Mouse (Mus musculus) kidney, postnatal 36 days (tissue): ENCODE data around the gene Slc22a12.
A peak's percentile ranks its signal among the peaks of the same experiment; 100 is the strongest.

Experiments used
- DNase-seq, 2 experiments: peaks; one replicate each; pipeline ENCODE4 v3.0.0; 2021 to 2022; ENCODE audit warnings: mixed read lengths in 2 of 2

The Slc22a12 gene

DNA sequence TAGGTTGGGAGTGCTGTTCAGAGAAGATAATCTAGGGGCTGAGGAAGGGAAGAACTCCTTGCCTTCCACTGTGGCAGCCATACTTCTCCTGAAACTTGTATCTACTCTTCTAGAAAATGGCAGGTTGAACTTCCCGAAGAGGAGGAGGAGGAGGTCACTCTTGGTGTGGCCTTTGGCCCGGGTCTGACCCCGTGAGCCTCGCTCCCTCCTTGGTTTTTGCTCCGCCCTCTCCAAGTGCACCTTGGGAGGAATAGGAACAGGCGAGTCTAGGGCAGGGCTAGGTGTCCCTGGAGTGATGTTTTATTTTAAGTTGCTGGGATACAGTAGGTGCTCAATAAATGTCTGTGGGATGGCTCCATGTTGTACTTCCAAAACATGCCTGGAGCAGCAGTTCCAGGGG, 27.9 kb downstream of the Slc22a12 start:
- DNase-seq = no peak

DNA sequence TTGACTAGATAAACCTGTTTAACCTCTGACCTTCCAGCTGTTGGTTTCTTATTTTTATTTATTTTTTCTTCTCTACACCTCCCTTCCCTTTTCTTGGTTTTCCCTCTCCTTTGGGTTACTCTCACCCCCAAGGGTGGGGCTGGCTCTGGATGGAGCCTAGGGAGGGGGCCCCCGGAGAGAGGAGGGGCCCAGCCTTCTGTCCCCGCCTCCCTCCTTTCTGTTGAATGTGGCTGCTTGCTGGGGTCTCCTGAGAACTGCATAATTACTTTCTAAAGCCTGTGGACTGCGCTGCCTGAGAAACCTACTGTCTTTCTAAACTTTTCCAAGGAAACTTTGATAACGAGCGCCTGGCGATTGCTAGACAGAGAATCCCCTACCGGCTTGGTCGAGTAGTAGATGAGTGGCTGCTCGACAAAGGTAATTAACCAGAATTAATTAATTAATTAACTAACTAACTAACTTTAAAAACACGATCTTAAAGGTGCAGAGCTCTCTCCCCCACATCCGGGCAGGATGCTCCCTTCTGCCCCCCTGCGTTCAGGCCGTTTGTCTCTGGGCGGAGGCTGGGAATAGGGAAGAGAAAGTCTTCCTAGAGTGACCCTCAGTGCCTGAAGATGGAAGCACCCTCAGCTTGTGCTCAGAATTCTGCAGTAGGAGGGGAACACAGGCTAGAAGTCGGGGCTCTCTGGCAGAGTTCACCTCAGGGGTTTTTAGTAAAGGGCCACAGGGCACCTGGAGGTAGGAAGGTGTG, 29.3 kb downstream of the Slc22a12 start:
- no peak for DNase-seq

DNA sequence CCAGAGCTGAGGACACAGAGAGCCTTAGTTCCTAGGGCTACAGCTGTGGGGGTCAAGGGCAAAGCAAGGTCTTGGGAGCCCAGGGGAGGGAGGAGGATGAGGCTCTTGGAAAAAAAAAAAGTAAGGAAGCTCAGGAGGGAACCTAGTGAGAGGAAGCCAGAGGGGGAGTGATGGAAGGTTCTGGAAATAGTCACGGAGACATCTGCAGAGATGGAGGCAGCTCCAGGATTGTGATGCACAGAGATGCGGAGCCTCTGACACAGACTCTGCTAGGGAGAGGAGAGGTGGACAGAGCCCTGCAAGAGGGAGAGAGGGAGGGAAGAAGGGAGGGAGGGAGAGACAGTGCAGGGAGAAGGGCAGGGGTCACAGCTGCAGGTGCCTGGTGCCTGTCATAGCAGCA, 32.3 kb downstream of the Slc22a12 start:
- no peak for DNase-seq

DNA sequence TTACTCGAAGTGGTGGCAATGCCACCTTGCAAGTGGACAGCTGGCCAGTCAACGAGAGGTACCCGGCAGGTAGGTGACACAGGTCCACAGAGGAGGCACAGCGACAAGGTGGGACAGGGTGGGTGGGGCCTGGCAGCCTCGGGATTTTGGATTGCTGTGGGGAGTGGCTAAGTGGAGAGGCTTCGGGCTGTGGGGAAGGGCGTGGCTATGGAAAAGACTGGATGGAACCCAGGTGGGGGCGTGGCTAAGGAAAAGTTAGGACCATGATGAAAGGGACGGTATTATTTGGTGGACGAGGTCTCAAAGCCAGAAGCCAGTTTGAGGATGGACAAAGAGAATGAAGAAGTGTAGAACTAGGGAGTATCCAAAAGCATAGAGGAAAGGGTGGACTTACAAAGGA, 33.0 kb downstream of the Slc22a12 start:
- DNase-seq = no peak

DNA sequence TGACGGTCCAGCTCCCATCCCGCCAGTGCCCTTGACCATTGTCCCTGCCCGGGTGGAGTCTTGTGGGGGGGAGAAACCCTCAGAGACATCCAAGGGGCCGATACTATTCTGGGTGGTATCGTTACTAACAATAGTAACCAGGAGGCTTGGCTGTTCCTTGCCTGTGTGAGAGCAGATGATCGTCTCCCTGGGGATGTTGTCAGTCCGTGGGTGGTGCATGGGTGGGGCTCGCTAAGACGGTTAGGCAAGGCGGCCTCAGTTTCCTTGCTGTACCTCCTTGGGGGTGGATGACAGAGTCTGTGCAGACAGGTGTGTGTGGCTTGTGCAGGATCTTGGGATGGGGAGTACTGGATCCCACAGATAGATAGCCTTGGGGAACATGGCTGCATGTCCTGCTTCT, 35.4 kb downstream of the Slc22a12 start:
- DNase-seq = no peak

DNA sequence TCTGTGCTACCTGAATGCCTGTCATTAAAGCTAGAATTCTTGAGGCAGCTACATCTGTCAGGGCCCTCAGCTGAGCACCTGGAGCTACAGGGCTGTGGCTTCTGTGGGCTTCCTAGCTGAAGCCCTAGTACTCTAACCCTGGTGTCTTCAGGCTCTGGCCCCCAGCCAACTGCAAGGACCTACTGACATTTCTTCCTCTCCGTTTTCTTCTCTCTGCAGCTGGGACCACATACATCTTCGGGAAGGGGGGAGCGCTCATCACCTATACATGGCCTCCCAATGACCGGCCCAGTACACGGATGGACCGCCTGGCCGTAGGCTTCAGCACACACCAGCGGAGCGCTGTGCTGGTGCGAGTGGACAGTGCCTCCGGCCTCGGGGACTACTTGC, 38.2 kb downstream of the Slc22a12 start:
- DNase-seq = no peak

DNA sequence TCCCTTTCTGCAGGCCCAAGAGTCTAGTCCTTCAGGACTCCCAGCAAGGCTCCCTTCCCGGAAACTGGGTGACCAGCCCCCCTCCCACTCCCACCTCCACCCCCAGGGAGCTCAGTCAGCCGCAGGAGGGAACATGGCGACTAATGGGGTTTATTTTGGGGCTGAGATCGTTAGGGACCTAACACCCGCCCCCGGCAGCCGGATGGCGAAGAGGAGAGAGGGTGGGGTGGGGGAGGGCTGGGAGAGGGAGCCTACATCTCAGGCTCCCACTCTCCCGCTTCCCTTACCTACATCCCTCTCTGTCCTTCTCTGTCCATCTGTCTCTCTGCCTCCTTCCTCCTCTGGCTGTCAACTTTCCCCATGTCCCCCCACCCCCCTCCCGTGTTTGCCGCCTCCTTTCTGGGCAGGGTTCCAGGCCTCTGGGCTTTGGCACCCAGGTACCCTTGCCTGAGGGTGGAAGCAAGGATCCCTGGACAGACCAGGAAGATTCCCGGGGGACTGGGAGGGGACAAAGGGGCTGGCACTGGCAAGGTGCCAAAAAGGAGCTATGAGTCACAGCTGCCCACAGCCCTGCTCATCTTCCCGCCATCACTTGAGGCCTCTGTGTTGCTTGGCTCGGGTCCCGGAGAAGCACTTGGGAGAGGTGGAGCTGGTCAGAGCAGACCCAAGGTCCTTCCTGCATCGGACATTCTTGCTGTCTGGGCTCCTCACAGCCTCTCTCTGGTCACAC, 38.7 kb downstream of the Slc22a12 start:
- DNase-seq = peak in 1 of 2 experiments; percentile 19

DNA sequence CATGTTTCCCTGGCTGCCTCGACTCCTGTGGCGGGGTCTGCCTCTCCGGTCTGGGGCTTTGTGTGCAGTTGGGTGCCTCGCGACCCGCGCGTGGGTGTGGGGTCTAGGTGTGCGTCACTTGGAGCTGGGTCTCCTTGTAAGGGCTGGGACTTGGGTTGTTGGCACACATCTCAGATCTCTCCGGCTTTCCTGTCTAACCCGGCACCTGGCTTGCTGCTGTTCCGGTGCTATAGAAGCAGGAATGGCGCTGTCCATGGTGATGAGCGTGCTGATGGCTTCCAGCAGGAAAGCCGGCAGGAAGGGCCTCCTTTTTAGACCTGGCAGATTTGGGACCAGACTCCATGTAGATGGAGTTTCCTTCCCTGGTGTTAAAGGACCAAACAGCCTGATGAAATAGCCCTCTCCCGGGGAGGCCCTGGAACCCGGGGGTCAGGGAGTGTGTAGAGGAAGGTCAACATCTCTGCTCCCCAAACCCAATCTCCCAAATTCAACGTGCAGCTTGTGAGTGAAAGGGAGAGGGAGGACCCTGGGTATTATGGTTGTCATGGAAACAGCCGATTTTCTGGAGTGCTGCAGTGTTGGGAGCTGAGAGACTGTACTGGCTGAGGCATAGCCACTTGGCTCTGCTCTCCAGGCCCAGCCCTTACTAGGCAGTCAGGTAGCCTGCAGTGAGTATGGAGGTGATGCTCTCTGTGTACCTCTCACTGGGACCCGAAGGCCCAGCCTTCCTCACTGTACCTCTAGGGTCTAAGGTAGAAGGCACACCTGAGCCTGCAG, 40.1 kb downstream of the Slc22a12 start:
- peak; percentile 74 to 89 for DNase-seq

DNA sequence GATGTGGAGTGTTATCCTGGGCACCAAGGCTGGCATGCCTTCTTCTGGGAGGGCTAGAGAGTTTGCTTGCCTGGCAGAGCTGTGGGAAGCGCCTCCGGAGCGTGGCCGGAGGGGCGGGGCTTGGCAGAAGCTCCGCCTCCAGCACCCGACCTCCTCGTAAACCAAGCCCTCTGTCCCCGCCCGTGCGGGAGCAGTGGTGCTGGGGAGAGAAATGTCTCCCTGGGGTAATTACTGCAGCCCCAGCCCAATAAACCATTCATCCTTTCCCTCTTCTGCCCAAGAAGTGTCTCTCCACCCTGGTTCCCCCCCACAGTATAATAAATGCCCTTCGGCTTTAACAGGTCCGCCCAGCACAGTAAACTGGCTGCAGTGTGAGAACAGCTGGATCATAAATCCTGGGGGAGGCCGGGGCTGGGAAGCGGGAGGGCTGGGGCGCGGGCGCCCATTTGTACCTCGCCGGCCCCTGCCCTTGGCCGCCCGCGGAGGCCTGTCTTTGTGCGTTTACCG, 40.7 kb downstream of the Slc22a12 start:
- peak; percentile 51 to 83 for DNase-seq

DNA sequence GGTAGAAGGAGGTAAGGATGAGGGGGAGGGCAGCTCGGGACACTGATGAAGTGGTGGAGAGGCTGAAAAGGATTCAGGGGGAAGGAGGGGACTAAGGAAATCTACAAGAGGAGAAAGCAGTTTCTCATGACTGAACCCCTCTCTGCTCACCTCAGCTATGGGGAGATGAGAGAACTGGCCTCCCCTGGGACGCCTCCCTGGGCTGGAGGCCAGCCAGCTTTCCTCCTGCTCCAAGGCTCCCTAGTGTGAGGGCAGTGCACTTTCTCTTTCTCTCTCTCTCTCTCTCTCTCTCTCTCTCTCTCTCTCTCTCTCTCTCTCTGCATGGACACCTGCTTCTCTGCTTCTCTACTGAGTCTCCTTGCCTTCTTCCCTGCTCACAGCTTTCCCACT, 42.2 kb downstream of the Slc22a12 start:
- DNase-seq = no peak

DNA sequence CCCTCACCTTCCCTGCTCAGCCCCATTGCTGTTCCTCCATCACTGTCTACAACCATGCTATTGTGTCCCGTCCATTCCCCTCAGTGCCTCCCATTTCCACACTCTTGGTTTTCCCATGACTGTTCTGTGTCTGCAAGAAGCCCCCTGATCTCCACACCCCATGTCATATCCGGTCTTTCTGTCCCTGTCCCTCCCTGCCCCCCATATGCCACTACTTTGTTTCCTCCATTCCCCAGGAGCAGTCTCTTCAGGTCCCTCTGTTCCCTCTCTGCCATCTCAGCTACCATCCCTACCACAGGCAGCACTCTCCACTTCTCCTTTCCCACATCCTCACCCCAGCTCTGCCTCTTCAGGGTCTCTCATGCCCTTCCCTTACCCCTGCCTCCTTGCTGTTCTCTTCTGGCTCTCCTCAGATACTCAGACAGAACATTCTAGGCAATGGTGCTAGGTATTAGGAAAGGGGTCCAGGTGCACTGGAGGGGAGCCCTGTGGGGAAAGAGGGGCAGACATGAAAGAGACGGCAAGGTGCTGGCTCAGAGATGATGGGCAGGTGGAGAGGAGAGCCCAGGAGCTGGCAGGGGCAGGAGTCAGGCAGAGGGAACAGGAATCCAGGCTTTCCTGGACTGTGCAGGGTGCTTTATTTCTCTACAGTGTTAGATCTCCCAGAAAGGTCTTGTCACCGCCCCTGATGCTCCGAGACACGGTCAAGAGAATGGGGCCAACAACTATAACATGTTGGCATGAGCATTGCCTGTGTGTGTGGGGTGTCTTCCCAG, 42.8 kb downstream of the Slc22a12 start:
- no peak for DNase-seq

DNA sequence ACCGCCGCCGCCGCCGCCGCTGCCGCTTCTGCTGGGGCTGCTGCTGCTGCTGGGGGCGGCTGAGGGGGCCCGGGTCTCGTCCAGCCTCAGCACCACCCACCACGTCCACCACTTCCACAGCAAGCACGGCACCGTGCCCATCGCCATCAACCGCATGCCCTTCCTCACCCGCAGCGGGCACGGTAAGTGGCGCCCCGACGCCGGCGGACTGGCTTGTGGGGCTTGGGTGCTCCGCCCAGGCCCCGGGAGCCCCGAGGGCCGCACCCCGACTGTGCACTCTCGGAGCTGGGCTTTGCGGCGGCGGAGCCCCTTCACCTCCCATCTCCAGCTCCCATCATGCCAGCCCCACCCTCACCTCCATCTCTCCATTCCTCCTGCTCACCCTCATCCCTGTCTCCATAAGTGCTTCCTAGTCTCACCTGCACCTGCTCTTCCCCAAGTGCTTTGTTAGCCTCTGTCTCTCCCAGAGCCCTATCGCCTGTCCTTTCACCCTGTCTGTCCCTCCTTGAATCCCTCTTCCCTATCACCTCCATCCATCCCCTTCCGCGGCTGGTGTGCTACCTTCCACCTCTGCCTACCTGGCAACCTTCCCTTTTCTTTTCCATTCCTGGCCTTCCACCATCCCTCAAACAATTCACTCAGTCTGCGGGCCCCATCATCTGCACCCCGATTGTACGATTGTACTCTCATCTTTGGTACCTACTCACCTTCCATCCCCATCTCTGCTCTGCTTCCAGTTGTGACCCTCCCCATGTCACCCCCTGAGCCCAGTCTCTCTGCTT, 44.3 kb downstream of the Slc22a12 start:
- DNase-seq = no peak

DNA sequence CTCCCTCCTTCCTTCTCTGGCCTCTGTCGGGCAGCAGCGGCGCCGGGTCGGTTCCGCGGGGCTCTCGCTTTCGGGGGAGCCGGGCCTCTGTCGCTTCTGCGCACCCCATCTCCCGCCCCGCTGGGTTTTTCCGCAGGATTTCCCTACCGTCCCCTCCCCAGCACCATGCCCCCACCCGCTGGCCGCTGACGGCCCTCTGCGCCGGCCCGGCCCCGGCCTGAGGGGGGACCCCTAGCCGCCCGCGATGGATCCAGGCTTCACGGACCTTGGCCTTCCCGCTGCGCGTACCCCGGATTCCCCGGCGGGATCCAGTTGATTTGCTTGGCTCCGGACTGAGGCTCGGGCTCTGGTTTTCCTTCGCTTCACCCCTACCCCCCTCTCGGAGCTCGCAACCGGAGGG, 45.0 kb downstream of the Slc22a12 start:
- peak in 1 of 2 experiments; percentile 21 for DNase-seq

DNA sequence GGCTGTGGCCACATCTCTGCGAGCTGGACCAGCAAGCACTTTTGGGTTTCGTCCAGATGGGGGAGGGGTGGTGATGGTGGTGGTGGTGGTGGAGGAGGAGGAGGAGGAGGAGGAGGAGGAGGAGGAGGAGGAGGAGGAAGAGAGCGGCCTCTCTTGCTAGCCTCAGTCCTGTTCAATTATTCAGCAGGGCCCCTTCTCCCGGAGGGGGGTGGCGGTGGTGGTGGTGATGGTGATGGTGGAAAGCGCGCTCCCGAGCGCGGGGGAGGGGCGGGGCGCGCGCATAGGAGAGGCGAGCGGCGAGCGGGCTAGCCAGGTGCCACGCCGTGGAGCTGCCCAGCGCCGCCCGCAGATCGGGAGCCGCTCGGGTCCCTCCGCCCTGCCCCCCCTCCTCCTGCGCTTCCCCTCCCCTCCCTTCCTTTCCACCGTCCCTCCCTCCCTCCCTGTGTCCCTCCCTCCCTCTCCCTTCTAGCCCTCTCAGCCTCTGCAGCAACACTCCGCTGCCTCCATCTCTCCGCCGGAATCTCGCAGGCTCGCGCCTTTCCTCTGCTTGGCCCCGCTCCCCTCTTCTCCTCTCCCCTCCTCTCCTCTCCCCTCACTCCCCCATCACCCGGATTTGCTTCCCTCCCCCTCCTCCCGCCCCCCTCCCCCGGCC, 45.6 kb downstream of the Slc22a12 start:
- peak in 1 of 2 experiments; percentile 40 for DNase-seq

DNA sequence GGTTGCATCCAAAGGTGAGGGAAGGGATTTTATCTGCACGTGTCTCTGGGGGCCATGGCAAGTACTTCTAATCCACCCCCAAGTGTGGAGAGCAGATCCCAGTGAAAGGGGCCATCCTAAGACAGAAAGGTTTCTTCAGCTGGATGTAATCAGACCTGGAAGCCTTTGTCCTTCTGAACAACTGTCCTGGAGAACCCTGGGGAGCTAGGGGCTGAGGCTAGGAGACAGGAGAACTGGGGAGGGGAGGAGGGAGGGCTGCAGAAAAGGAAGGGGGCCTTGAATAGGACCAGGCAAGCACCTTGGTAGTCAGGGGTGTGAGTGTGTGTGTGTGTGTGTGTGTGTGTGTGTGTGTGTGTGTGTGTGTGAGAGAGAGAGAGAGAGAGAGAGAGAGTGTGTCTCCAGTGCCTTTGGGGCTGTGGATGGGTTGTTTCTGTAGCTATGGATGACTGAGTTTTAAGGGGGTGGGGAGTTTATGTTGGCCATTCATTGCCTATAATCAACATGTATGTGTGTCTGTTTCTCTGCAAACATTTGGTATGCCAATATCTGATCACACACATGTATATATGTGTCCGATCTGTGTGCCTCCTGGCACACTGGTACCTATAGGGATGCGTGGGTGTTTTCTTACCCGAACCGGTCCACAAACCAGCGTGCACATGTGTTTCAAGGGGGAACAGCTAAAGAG, 46.2 kb downstream of the Slc22a12 start:
- no peak for DNase-seq

DNA sequence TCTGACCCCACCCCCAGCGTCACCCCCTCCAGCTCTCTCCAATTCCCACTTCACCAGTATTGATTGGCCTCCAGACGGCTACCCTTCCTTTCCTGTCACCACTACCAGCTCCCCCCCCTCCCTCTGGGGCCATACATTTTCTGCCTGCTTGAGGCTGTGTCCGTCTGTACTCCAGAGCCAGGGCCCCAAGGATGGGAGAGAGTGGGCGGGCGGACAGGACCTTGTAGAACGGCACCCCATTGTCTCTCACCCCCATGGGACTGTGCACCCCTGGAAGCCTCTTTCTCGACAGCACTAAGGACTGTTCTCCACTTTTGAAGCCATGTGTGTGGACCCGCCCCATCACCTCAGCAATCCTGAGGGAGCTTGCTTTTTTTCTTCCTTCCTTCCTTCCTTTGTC, 47.1 kb downstream of the Slc22a12 start:
- no peak for DNase-seq

DNA sequence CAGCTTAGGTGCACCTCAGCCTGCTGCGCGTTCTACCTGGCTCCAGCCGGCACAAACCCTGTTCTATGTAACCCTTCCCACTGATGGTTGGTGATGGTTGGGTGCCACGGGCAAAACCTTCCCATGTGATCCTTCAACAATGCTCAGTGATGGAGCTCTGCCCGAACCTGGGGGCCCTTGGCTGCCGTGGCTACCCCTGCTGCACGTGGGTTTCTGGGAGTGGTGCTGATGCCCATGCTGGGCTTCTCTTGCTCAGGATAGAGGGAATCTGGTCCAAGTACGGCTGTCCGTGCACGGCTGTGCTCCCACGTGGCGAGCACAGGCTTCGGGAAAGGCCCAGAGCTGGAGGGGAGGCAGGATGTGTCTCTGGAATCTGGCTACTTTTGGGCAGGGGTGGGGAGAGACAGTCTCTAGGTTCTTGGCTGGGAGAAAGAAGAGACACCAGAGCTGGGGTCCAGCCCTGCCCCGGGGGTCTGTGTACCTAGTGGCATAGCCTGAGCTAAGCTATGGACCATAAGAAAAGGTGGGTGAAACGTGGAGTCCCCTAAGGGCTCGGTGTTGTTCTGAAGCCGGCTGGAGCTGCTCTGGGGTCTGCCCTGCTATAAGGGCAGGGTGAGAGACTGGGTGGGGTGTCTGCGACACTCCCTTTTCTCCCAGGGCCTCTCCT, 48.2 kb downstream of the Slc22a12 start:
- no peak for DNase-seq

DNA sequence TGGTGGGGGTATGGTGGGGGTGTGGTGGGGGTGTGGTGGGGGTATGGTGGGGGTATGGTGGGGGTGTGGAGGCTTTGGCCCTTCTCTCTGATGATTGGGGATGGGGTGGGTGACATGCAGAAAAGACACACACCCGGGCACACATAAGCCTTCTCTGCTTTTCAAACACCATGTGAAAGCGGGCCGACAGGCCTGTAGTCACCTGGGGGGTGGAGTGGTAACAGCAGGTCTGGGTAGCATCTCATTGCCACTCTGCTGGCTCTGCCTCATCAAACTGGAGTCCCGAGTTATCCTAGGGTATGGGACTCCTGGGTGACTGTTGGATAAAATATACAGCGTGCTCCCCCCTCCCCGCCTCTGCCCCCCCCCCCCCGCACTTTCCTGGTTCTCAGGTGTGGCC, 48.8 kb downstream of the Slc22a12 start:
- no peak for DNase-seq

DNA sequence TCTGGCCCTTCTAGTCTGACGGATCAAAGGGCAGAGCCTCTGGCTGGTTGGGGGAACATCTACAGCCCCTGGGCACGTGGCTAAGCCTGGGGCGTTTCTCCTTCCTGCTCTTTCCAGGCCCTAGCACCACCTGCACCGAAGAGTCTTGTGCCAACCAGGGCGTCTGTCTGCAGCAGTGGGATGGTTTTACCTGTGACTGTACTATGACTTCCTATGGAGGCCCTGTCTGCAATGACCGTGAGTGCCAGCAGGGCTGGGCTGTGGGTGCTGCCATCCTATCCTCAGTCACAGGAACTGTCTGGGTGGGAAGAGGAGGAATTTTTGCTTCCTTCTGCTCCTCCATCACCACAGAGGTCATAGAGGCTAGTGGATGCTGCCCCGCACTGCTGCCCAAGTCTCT, 49.6 kb downstream of the Slc22a12 start:
- no peak for DNase-seq

DNA sequence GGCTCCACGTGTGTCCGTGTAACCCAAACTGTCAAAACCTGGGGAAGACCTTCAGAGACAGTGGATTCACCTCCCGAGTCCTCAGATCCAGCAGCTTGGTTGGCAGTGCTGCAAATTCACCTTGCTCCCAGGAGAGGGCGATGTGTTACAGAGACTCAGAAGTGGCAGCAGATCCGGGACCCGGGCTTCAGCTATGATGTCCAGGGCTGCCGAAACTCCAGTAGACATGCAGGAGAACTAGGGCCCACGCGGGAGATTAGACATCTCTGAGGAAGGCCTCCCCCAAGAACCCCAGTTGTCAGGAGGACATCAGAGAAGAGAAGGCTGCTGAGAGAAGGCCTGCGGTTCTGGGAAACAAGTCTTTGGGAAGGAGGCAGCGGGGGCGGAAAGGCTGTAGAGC, 50.7 kb downstream of the Slc22a12 start:
- DNase-seq = peak; percentile 77 to 82
